Mouse (Mus musculus) liver, postnatal 0 days (tissue): Measurements from ENCODE around the gene Tmprss11e.

Experiments
- CTCF ChIP-seq: sonication (generic); IDR thresholded peaks from 2 replicates; pipeline ENCODE4 v1.5.1; 2016; ENCODE audit warnings: antibody characterized with exemption, low read depth
- EP300 ChIP-seq: IDR thresholded peaks from 2 replicates; pipeline ENCODE4 v1.6.1; 2016; ENCODE audit warnings: antibody characterized with exemption, low read depth, mild to moderate bottlenecking

- TF ChIP-seq CTCF (no peak), EP300 (no peak)
These were observed 4.5 kb downstream of the Tmprss11e start for GRCm38 (mm10) chr5:86741146-86741545.
